Mouse (Mus musculus): ENCODE results near the gene Acox1. TPM values are rescaled to one million over a fixed set of nuclear protein-coding genes. Genes with fewer than 3 reads are reported as not detected.

Acox1 gene
- polyA plus RNA-seq, 1 experiment from 2014 or later = 22.4 TPM

GRCm38 (mm10) chr11:116174775-116175448 is 23.9 kb downstream of the Acox1 start:
- no peak for ATAC-seq (replicated peaks; ENCODE audit: insufficient number of reproducible peaks, low FRiP score, low TSS enrichment, low read depth)
- no peaks in the 10 kb centered on the region for H3K4me1 ChIP-seq (ENCODE audit: control insufficient read depth, insufficient read depth, low read length)
- H3K4me2 ChIP-seq (ENCODE audit: low read depth, low read length) = no peak overlapping the region
- whole genome bisulfite sequencing = 88% methylated on average over 22 of the region's 22 CpGs
- H3K36me3 ChIP-seq (replicated peaks; ENCODE audit: control insufficient read depth, insufficient read depth, low read depth, low read length) = no peaks in the 10 kb centered on the region; the same call in none of the 2 replicates
- H3K9ac ChIP-seq (replicated peaks; ENCODE audit: low read length) = no peak overlapping the region
- H3K27ac ChIP-seq (replicated peaks; ENCODE audit: low read depth, low read length) = no peak overlapping the region
- H3K9me3 ChIP-seq (replicated peaks; ENCODE audit: control insufficient read depth, low read length) = no peaks in the 10 kb centered on the region
- no peaks in the 10 kb centered on the region for H3K27me3 ChIP-seq (ENCODE audit: control insufficient read depth, insufficient read depth, low read length)
- no peak overlapping the region for H3K4me3 ChIP-seq (ENCODE audit: low read depth, low read length)
- no peak for DNase-seq (ENCODE audit: low spot score)

DNA sequence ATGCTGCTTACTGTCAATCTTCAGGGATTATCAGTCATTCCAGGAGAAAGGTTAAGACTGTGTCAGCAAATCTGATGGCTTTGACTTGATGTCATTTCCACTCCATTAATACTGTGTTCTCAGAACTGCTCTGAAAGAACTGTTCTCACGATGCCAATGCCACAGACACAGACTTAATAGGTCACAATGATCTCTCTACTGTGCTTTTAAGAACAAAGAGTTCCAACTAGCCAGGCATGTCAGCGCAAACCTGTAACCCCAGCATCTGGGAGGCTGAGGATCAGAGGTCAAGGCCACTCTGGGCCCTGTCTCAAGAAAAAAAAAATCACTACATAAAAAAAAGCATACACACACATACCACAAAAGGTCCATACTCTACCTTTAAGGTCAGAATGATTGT is 26.9 kb downstream of the Acox1 start:
- no peaks in the 10 kb centered on the region for H3K4me1 ChIP-seq (ENCODE audit: control insufficient read depth, insufficient read depth, low read length)
- no peak overlapping the region for H3K27ac ChIP-seq (replicated peaks; ENCODE audit: low read depth, low read length)
- WGBS = 81% methylated on average over 2 of the region's 2 CpGs
- H3K4me2 ChIP-seq (ENCODE audit: low read depth, low read length) = no peak overlapping the region
- DNase-seq (ENCODE audit: low spot score) (no peak), ATAC-seq (replicated peaks; ENCODE audit: insufficient number of reproducible peaks, low FRiP score, low TSS enrichment, low read depth) (no peak)
- no peaks in the 10 kb centered on the region for H3K27me3 ChIP-seq (ENCODE audit: control insufficient read depth, insufficient read depth, low read length)
- no peak overlapping the region for H3K9ac ChIP-seq (replicated peaks; ENCODE audit: low read length)
- H3K9me3 ChIP-seq (replicated peaks; ENCODE audit: control insufficient read depth, low read length) = no peaks in the 10 kb centered on the region
- no peak overlapping the region for H3K4me3 ChIP-seq (ENCODE audit: low read depth, low read length)
- no peaks in the 10 kb centered on the region; the same call in none of the 2 replicates for H3K36me3 ChIP-seq (replicated peaks; ENCODE audit: control insufficient read depth, insufficient read depth, low read depth, low read length)

DNA sequence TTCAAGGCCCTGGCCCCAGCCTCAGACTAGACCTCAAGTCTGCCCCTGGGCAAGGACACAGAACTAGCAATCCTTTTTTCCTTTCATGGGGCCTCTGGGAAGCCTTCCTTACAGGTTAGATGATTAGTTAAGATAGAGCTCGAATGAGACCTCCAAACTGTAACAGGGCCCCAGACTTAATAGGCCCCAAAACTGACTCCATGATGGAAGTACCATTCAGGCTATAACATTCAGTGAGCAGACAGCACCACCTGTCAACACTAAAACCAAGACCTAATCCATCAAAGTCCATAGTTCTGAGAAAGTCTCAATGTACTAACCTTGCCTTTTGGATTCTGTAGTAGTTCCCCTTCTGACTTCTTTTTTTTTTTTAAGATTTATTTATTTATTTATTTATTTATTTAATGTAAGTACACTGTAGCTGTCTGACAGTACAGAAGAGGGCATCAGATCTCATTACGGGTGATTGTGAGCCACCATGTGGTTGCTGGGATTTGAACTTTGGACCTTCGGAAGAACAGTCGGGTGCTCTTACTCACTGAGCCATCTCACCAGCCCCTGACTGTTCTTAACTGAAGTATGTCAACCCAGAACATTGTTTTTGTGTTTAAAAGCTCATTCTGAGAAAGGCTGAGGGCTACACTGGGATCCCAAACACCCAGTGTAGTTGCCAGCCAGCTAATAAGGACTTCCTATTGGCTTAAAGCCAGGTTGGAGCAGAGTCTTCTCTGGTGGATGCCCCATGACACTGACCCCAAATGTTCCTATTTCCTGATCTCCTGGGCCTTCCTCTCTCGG is 28.6 kb downstream of the Acox1 start:
- no peak overlapping the region for H3K9ac ChIP-seq (replicated peaks; ENCODE audit: low read length)
- H3K36me3 ChIP-seq (replicated peaks; ENCODE audit: control insufficient read depth, insufficient read depth, low read depth, low read length) = no peaks in the 10 kb centered on the region; the same call in none of the 2 replicates
- ATAC-seq (replicated peaks; ENCODE audit: insufficient number of reproducible peaks, low FRiP score, low TSS enrichment, low read depth) (no peak), DNase-seq (ENCODE audit: low spot score) (no peak)
- H3K27ac ChIP-seq (replicated peaks; ENCODE audit: low read depth, low read length) = no peak overlapping the region
- H3K4me3 ChIP-seq (ENCODE audit: low read depth, low read length) = no peak overlapping the region; the same call in 1 of the 2 replicates
- H3K27me3 ChIP-seq (ENCODE audit: control insufficient read depth, insufficient read depth, low read length) = no peaks in the 10 kb centered on the region
- 87% methylated on average over 5 of the region's 5 CpGs for WGBS
- no peaks in the 10 kb centered on the region for H3K4me1 ChIP-seq (ENCODE audit: control insufficient read depth, insufficient read depth, low read length)
- no peaks in the 10 kb centered on the region for H3K9me3 ChIP-seq (replicated peaks; ENCODE audit: control insufficient read depth, low read length)
- H3K4me2 ChIP-seq (ENCODE audit: low read depth, low read length) = no peak overlapping the region

GRCm38 (mm10) chr11:116169214-116169613 is 29.6 kb downstream of the Acox1 start:
- DNase-seq (ENCODE audit: low spot score) = no peak
- no peak for ATAC-seq (replicated peaks; ENCODE audit: insufficient number of reproducible peaks, low FRiP score, low TSS enrichment, low read depth)
- no peak overlapping the region for H3K4me3 ChIP-seq (ENCODE audit: low read depth, low read length)
- H3K36me3 ChIP-seq (replicated peaks; ENCODE audit: control insufficient read depth, insufficient read depth, low read depth, low read length) = no peaks in the 10 kb centered on the region; the same call in 1 of the 2 replicates
- no peaks in the 10 kb centered on the region for H3K27me3 ChIP-seq (ENCODE audit: control insufficient read depth, insufficient read depth, low read length)
- no peak overlapping the region for H3K9ac ChIP-seq (replicated peaks; ENCODE audit: low read length)
- H3K27ac ChIP-seq (replicated peaks; ENCODE audit: low read depth, low read length) = no peak overlapping the region
- no peaks in the 10 kb centered on the region for H3K9me3 ChIP-seq (replicated peaks; ENCODE audit: control insufficient read depth, low read length)
- no peaks in the 10 kb centered on the region for H3K4me1 ChIP-seq (ENCODE audit: control insufficient read depth, insufficient read depth, low read length)
- WGBS = 88% methylated on average over 3 of the region's 3 CpGs
- no peak overlapping the region for H3K4me2 ChIP-seq (ENCODE audit: low read depth, low read length)

DNA sequence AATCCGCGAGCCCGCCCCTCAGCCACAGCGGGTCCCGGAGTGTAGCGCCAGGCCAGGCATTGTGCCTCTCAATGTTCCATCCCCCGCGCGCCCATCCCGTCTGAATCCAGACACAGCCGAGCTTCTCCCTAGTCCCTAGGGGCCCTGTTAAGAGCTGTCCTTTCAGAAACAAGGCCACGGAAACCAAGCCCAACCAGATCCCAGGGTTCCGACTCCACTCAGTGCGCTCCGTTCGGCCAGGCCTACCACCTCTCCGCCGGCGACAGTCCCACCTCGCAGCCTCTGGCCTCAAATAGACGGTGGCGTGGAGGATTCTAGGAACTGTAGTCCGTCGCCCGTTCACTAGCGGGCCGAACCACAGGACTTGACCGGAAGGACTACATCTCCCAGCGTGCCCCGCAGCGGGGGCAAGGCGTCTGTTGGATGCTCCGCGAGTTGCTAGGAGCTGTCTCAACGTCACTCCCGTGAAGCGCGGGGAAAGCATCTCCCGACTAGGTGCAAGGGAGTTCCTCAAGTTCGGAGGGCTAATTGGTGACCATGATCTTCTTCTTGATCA is 30.9 kb downstream of the Acox1 start, which contains the start of gene Fbf1:
TSS of gene Fbf1 (minus strand) at position 283 of the 556 bp plus-strand sequence.
- no peaks in the 10 kb centered on the region for H3K36me3 ChIP-seq (replicated peaks; ENCODE audit: control insufficient read depth, insufficient read depth, low read depth, low read length)
- H3K9ac ChIP-seq (replicated peaks; ENCODE audit: low read length) = peak within 1 kb of the TSS; percentile 95
- peak within 1 kb of the TSS; percentile 71 for H3K4me2 ChIP-seq (ENCODE audit: low read depth, low read length)
- peak; percentile 96 for ATAC-seq (replicated peaks; ENCODE audit: insufficient number of reproducible peaks, low FRiP score, low TSS enrichment, low read depth)
- DNase-seq (ENCODE audit: low spot score) = peak; percentile 98
- peak within 1 kb of the TSS; percentile 89 for H3K27ac ChIP-seq (replicated peaks; ENCODE audit: low read depth, low read length)
- H3K4me1 ChIP-seq (ENCODE audit: control insufficient read depth, insufficient read depth, low read length) = no peaks in the 10 kb centered on the region
- no peaks in the 10 kb centered on the region for H3K9me3 ChIP-seq (replicated peaks; ENCODE audit: control insufficient read depth, low read length)
- H3K27me3 ChIP-seq (ENCODE audit: control insufficient read depth, insufficient read depth, low read length) = no peaks in the 10 kb centered on the region
- under 1% methylated on average over 40 of the region's 40 CpGs for WGBS
- peak within 1 kb of the TSS; percentile 81 for H3K4me3 ChIP-seq (ENCODE audit: low read depth, low read length)

DNA sequence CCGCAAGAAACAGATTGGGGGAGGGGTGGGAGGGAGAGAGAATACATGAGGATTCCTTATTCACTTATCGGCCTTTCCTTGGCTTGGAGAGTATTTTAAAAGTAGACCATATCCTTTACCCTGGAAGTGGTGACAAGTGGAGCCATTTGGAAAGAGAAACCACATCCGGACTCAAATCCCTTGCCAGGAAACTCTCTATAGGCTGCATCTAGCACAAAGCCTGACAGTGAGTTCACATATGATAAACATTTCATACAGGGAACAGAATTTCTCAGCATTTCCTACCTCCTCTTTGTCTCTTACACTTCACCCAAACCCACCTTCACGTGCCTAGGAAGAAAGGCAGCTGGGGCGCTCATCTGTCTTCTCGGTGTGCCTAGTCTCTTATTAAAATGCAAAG is 31.6 kb downstream of the Acox1 start:
- H3K36me3 ChIP-seq (replicated peaks; ENCODE audit: control insufficient read depth, insufficient read depth, low read depth, low read length) = no peaks in the 10 kb centered on the region
- H3K9me3 ChIP-seq (replicated peaks; ENCODE audit: control insufficient read depth, low read length) = no peaks in the 10 kb centered on the region
- 12% methylated on average over 6 of the region's 6 CpGs for WGBS
- H3K27ac ChIP-seq (replicated peaks; ENCODE audit: low read depth, low read length) = peak overlapping the region; percentile 44
- no peaks in the 10 kb centered on the region for H3K27me3 ChIP-seq (ENCODE audit: control insufficient read depth, insufficient read depth, low read length)
- DNase-seq (ENCODE audit: low spot score) = peak; percentile 21
- H3K4me2 ChIP-seq (ENCODE audit: low read depth, low read length) = peak overlapping the region; percentile 71
- ATAC-seq (replicated peaks; ENCODE audit: insufficient number of reproducible peaks, low FRiP score, low TSS enrichment, low read depth) = no peak
- H3K4me1 ChIP-seq (ENCODE audit: control insufficient read depth, insufficient read depth, low read length) = no peaks in the 10 kb centered on the region
- H3K4me3 ChIP-seq (ENCODE audit: low read depth, low read length) = peak overlapping the region; percentile 81
- peak overlapping the region; percentile 95 for H3K9ac ChIP-seq (replicated peaks; ENCODE audit: low read length)

- Histone ChIP-seq H3K27ac (replicated peaks; ENCODE audit: low read depth, low read length) (no peak overlapping the region), H3K36me3 (replicated peaks; ENCODE audit: control insufficient read depth, insufficient read depth, low read depth, low read length) (no peaks in the 10 kb centered on the region; the same call in 1 of the 2 replicates), H3K9me3 (replicated peaks; ENCODE audit: control insufficient read depth, low read length) (no peaks in the 10 kb centered on the region), H3K4me1 (ENCODE audit: control insufficient read depth, insufficient read depth, low read length) (no peaks in the 10 kb centered on the region), H3K27me3 (ENCODE audit: control insufficient read depth, insufficient read depth, low read length) (no peaks in the 10 kb centered on the region), H3K9ac (replicated peaks; ENCODE audit: low read length) (no peak overlapping the region), H3K4me3 (ENCODE audit: low read depth, low read length) (no peak overlapping the region), H3K4me2 (ENCODE audit: low read depth, low read length) (no peak overlapping the region)
- DNase-seq (ENCODE audit: low spot score) (no peak), ATAC-seq (replicated peaks; ENCODE audit: insufficient number of reproducible peaks, low FRiP score, low TSS enrichment, low read depth) (no peak)
- 59% methylated on average over 9 of the region's 9 CpGs for WGBS
Observed at GRCm38 (mm10) chr11:116163002-116163401, 35.8 kb downstream of the Acox1 start.

GRCm38 (mm10) chr11:116162146-116162545 is 36.7 kb downstream of the Acox1 start:
- Histone ChIP-seq H3K4me3 (ENCODE audit: low read depth, low read length) (no peak overlapping the region), H3K9me3 (replicated peaks; ENCODE audit: control insufficient read depth, low read length) (no peaks in the 10 kb centered on the region), H3K27me3 (ENCODE audit: control insufficient read depth, insufficient read depth, low read length) (no peaks in the 10 kb centered on the region), H3K4me2 (ENCODE audit: low read depth, low read length) (no peak overlapping the region), H3K36me3 (replicated peaks; ENCODE audit: control insufficient read depth, insufficient read depth, low read depth, low read length) (no peaks in the 10 kb centered on the region; the same call in 1 of the 2 replicates), H3K9ac (replicated peaks; ENCODE audit: low read length) (no peak overlapping the region), H3K27ac (replicated peaks; ENCODE audit: low read depth, low read length) (no peak overlapping the region), H3K4me1 (ENCODE audit: control insufficient read depth, insufficient read depth, low read length) (no peaks in the 10 kb centered on the region)
- ATAC-seq (replicated peaks; ENCODE audit: insufficient number of reproducible peaks, low FRiP score, low TSS enrichment, low read depth) (no peak), DNase-seq (ENCODE audit: low spot score) (no peak)
- WGBS = 83% methylated on average over 10 of the region's 10 CpGs

All from embryonic facial prominence, embryonic 11.5 days (tissue).